Mouse (Mus musculus) liver, adult 2 months (tissue): ENCODE results near the gene Tnfrsf21. TPM values are rescaled to one million over a fixed set of nuclear protein-coding genes. Genes with fewer than 3 reads are reported as not detected.
A peak's percentile ranks its signal among the peaks of the same experiment; 100 is the strongest.

ENCODE experiments used
- DNase-seq: peaks from one replicate; pipeline ENCODE4 v3.0.0-alpha.2; 2011; ENCODE audit warnings: low read depth, low spot score; ENCODE audit errors: extremely low read depth
- H3K27ac ChIP-seq: fragments of 200-500 bp; replicated peaks from 2 replicates; pipeline ENCODE4 v1.5.1; 2012; ENCODE audit warnings: low read depth, mild to moderate bottlenecking, control low read depth, inconsistent platforms, low read length; ENCODE audit not compliant: insufficient read depth
- H3K27me3 ChIP-seq: fragments of 200-500 bp; 2 replicates; pipeline ENCODE4 v1.6.1; 2012; ENCODE audit warnings: mild to moderate bottlenecking, moderate library complexity, low read length, inconsistent platforms; ENCODE audit not compliant: control insufficient read depth, insufficient read depth
- H3K36me3 ChIP-seq: fragments of 200-500 bp; 2 replicates; pipeline ENCODE4 v1.6.1; 2012; ENCODE audit warnings: low read length, inconsistent platforms; ENCODE audit not compliant: control insufficient read depth, insufficient read depth
- H3K4me1 ChIP-seq: fragments of 200-500 bp; 2 replicates; pipeline ENCODE4 v1.6.1; 2011; ENCODE audit warnings: low read length; ENCODE audit not compliant: control insufficient read depth, insufficient read depth
- H3K4me3 ChIP-seq: fragments of 200-500 bp; 2 replicates; pipeline ENCODE4 v1.5.1; 2011; ENCODE audit warnings: low read depth, mild to moderate bottlenecking, control low read depth, low read length, moderate library complexity; ENCODE audit not compliant: insufficient read depth
- H3K79me2 ChIP-seq: fragments of 200-500 bp; 2 replicates; pipeline ENCODE4 v1.6.1; 2012; ENCODE audit warnings: inconsistent platforms, mild to moderate bottlenecking, low read length, moderate library complexity; ENCODE audit not compliant: control insufficient read depth, insufficient read depth
- H3K9ac ChIP-seq: fragments of 200-500 bp; 2 replicates; pipeline ENCODE4 v1.6.1; 2012; ENCODE audit warnings: low read depth, mild to moderate bottlenecking, control low read depth, inconsistent platforms, low read length
- CTCF ChIP-seq: fragments of 200-500 bp; IDR thresholded peaks from 2 replicates; pipeline ENCODE4 v1.5.1; 2011; ENCODE audit warnings: low read depth, low read length, control low read depth
- POLR2A ChIP-seq: fragments of 200-500 bp; IDR thresholded peaks from 2 replicates; pipeline ENCODE4 v1.6.1; 2011; ENCODE audit warnings: low read length, control low read depth; ENCODE audit not compliant: insufficient read depth; ENCODE audit errors: extremely low read depth
- WGBS: fragments of 180-500 bp; shearing (Covaris S2); methylation state at CpG from one replicate; pipeline ENCODE4 v1.1.7; 2018; 5-methylcytosine and 5-hydroxymethylcytosine counted together
- polyA plus RNA-seq: library from polyadenylated mRNA; depleted of rRNA; stranded (reverse); fragments of >200 nt; gene quantifications from 2 replicates; pipeline ENCODE4 v1.2.3, GENCODE M21; 2012; rRNA removed
- total RNA-seq: library from RNA; depleted of rRNA; stranded (reverse); fragments of >200 nt; gene quantifications from 2 replicates; pipeline ENCODE4 v1.2.3, GENCODE M21; 2014; rRNA removed

Gene Tnfrsf21
- total RNA-seq = 3.8 and 6.0 TPM in 2 replicates
- 4.1 and 4.8 TPM in 2 replicates for polyA plus RNA-seq

- Histone ChIP-seq H3K79me2 (no peaks in the 10 kb centered on the region), H3K27me3 (0 out of 2 replicates have a peak, but pooled peaks cover 3% of the 10 kb centered on the region), H3K27ac (peak within 1 kb of the TSS; percentile 22; the same call in 1 of the 2 replicates), H3K4me1 (no peaks in the 10 kb centered on the region), H3K4me3 (peak within 1 kb of the TSS; percentile 75), H3K36me3 (no peaks in the 10 kb centered on the region), H3K9ac (peak within 1 kb of the TSS; percentile 70)
- peak; percentile 60 for DNase-seq
- TF ChIP-seq POLR2A = no peak
- TF ChIP-seq CTCF = peak; percentile 80
- under 1% methylated on average over 80 of the region's 80 CpGs for WGBS
Observed at GRCm38 (mm10) chr17:43016371-43017331, at the start of gene Tnfrsf21. Gene Tnfrsf21, plus strand, starts transcription at chr17:43016555.

- WGBS = 91% methylated on average over 2 of the region's 2 CpGs
Observed at GRCm38 (mm10) chr17:42968174-42968573, 48.2 kb upstream of the Tnfrsf21 start.

GRCm38 (mm10) chr17:42975312-42975996 is 40.9 kb upstream of the Tnfrsf21 start:
- Histone ChIP-seq H3K9ac (no peak overlapping the region), H3K36me3 (no peaks in the 10 kb centered on the region), H3K27me3 (no peaks in the 10 kb centered on the region), H3K79me2 (no peaks in the 10 kb centered on the region), H3K27ac (no peak overlapping the region), H3K4me1 (no peaks in the 10 kb centered on the region; the same call in 1 of the 2 replicates), H3K4me3 (no peak overlapping the region)
- TF ChIP-seq POLR2A (no peak), CTCF (no peak)
- WGBS = 66% methylated on average over 18 of the region's 18 CpGs
- DNase-seq = peak; percentile 7

More at GRCm38 (mm10) chr17:42968174-42968573, 48.2 kb upstream of the Tnfrsf21 start:
- TF ChIP-seq POLR2A (no peak), CTCF (no peak)
- no peak overlapping the region for H3K27ac ChIP-seq
- H3K4me1 ChIP-seq = no peaks in the 10 kb centered on the region
- H3K27me3 ChIP-seq = no peaks in the 10 kb centered on the region
- H3K36me3 ChIP-seq = no peaks in the 10 kb centered on the region
- H3K79me2 ChIP-seq = no peaks in the 10 kb centered on the region
- no peak for DNase-seq
- no peak overlapping the region for H3K9ac ChIP-seq
- H3K4me3 ChIP-seq = no peak overlapping the region

- TF ChIP-seq POLR2A = no peak
- no peak for TF ChIP-seq CTCF
Observed at GRCm38 (mm10) chr17:42977766-42978165, 38.6 kb upstream of the Tnfrsf21 start.

GRCm38 (mm10) chr17:42978345-42978744 is 38.0 kb upstream of the Tnfrsf21 start:
- DNase-seq = no peak
- Histone ChIP-seq H3K9ac (no peak overlapping the region), H3K79me2 (no peaks in the 10 kb centered on the region), H3K4me1 (no peaks in the 10 kb centered on the region; the same call in 1 of the 2 replicates), H3K4me3 (no peak overlapping the region), H3K27me3 (no peaks in the 10 kb centered on the region), H3K27ac (no peak overlapping the region), H3K36me3 (no peaks in the 10 kb centered on the region)
- 81% methylated on average over 4 of the region's 4 CpGs for WGBS
- TF ChIP-seq CTCF (no peak), POLR2A (no peak)

More at GRCm38 (mm10) chr17:42977766-42978165, 38.6 kb upstream of the Tnfrsf21 start:
- H3K36me3 ChIP-seq = no peaks in the 10 kb centered on the region
- H3K4me3 ChIP-seq = no peak overlapping the region
- no peaks in the 10 kb centered on the region for H3K27me3 ChIP-seq
- H3K79me2 ChIP-seq = no peaks in the 10 kb centered on the region
- H3K27ac ChIP-seq = no peak overlapping the region
- H3K4me1 ChIP-seq = no peaks in the 10 kb centered on the region; the same call in 1 of the 2 replicates
- 66% methylated on average over 7 of the region's 7 CpGs for WGBS
- H3K9ac ChIP-seq = no peak overlapping the region
- DNase-seq = no peak
